Mouse (Mus musculus) lung, embryonic 15.5 days (tissue): ENCODE measurements around the gene Nos1ap. TPM values are rescaled to one million over a fixed set of nuclear protein-coding genes. Genes with fewer than 3 reads are reported as not detected.

Experiments
- ATAC-seq: fragments of 200-750 bp; cut with Nextera tagmentation; 2 replicates; pipeline ENCODE4 v1.8.0; 2017; ENCODE audit warnings: moderate number of reproducible peaks, borderline replicate concordance; ENCODE audit not compliant: low FRiP score, low TSS enrichment; ENCODE audit errors: extremely low read depth
- H3K27ac ChIP-seq: fragments of 300-500 bp; sonication (generic); 2 replicates; pipeline ENCODE4 v1.5.1; 2015; ENCODE audit warnings: moderate library complexity, mild to moderate bottlenecking, inconsistent platforms
- H3K27me3 ChIP-seq: fragments of 300-500 bp; sonication (generic); 2 replicates; pipeline ENCODE4 v1.6.1; 2015; ENCODE audit warnings: inconsistent platforms
- H3K36me3 ChIP-seq: fragments of 300-500 bp; sonication (generic); 2 replicates; pipeline ENCODE4 v1.6.1; 2015; ENCODE audit warnings: inconsistent platforms
- H3K4me1 ChIP-seq: fragments of 300-500 bp; sonication (generic); 2 replicates; pipeline ENCODE4 v1.6.1; 2015; ENCODE audit warnings: inconsistent platforms
- H3K4me2 ChIP-seq: fragments of 300-500 bp; sonication (generic); 2 replicates; pipeline ENCODE4 v1.6.1; 2015; ENCODE audit warnings: inconsistent platforms, mild to moderate bottlenecking, moderate library complexity
- H3K4me3 ChIP-seq: fragments of 300-500 bp; sonication (generic); 2 replicates; pipeline ENCODE4 v1.5.1; 2015; ENCODE audit warnings: mild to moderate bottlenecking, inconsistent platforms
- H3K9ac ChIP-seq: fragments of 300-500 bp; sonication (generic); 2 replicates; pipeline ENCODE4 v1.6.1; 2015; ENCODE audit warnings: inconsistent platforms
- H3K9me3 ChIP-seq: fragments of 300-500 bp; sonication (generic); 2 replicates; pipeline ENCODE4 v1.6.1; 2016; ENCODE audit warnings: inconsistent platforms
- WGBS: fragments of 180-500 bp; shearing (Covaris S2); methylation state at CpG from one replicate; pipeline ENCODE4 v1.1.7; 2015; 5-methylcytosine and 5-hydroxymethylcytosine counted together
- polyA plus RNA-seq: library from polyadenylated mRNA; unstranded; fragments of >200 nt; fragmentation: Nextera tagmentation; extraction: Ambion mirVana; gene quantifications from 2 replicates; pipeline ENCODE4 v1.2.1, GENCODE M21; 2015

Gene Nos1ap
- polyA plus RNA-seq, 1 experiment from 2014 or later: 10.6 TPM

- WGBS: 49% methylated on average over 3 of the region's 3 CpGs
- Histone ChIP-seq H3K27ac (no peak overlapping the region), H3K4me3 (no peak overlapping the region), H3K4me2 (no peak overlapping the region), H3K36me3 (no peaks in the 10 kb centered on the region), H3K27me3 (no peaks in the 10 kb centered on the region), H3K9me3 (no peaks in the 10 kb centered on the region), H3K9ac (no peak overlapping the region), H3K4me1 (peaks cover 10% of the 10 kb centered on the region)
- ATAC-seq: no peak
Observed at GRCm38 (mm10) chr1:170510595-170511240, 78.9 kb downstream of the Nos1ap start.

GRCm38 (mm10) chr1:170506309-170506708 lies 83.4 kb downstream of the Nos1ap start:
- 53% methylated on average over 6 of the region's 6 CpGs for WGBS
- no peaks in the 10 kb centered on the region for H3K36me3 ChIP-seq
- H3K27ac ChIP-seq: no peak overlapping the region
- H3K9ac ChIP-seq: no peak overlapping the region
- peaks cover 40% of the 10 kb centered on the region for H3K4me1 ChIP-seq
- H3K4me3 ChIP-seq: no peak overlapping the region
- ATAC-seq: no peak
- H3K9me3 ChIP-seq: no peaks in the 10 kb centered on the region
- no peaks in the 10 kb centered on the region for H3K27me3 ChIP-seq
- no peak overlapping the region for H3K4me2 ChIP-seq

- no peaks in the 10 kb centered on the region for H3K27me3 ChIP-seq
- 59% methylated on average over 3 of the region's 3 CpGs for WGBS
- H3K4me2 ChIP-seq: no peak overlapping the region
- peaks cover 43% of the 10 kb centered on the region for H3K4me1 ChIP-seq
- no peak overlapping the region for H3K27ac ChIP-seq
- H3K9ac ChIP-seq: no peak overlapping the region
- no peaks in the 10 kb centered on the region for H3K9me3 ChIP-seq
- ATAC-seq: no peak
- no peak overlapping the region for H3K4me3 ChIP-seq
- no peaks in the 10 kb centered on the region for H3K36me3 ChIP-seq
Observed at GRCm38 (mm10) chr1:170505107-170505506, 84.6 kb downstream of the Nos1ap start.

GRCm38 (mm10) chr1:170504378-170504777 lies 85.3 kb downstream of the Nos1ap start:
- no peak overlapping the region for H3K9ac ChIP-seq
- no peak for ATAC-seq
- no peak overlapping the region for H3K4me3 ChIP-seq
- H3K27ac ChIP-seq: no peak overlapping the region
- H3K27me3 ChIP-seq: no peaks in the 10 kb centered on the region
- no peak overlapping the region for H3K4me2 ChIP-seq
- peaks cover 48% of the 10 kb centered on the region for H3K4me1 ChIP-seq
- 55% methylated on average over 4 of the region's 4 CpGs for WGBS
- no peaks in the 10 kb centered on the region for H3K9me3 ChIP-seq
- no peaks in the 10 kb centered on the region for H3K36me3 ChIP-seq

GRCm38 (mm10) chr1:170503277-170503739 lies 86.4 kb downstream of the Nos1ap start:
- Histone ChIP-seq H3K4me3 (no peak overlapping the region), H3K9ac (no peak overlapping the region), H3K27me3 (no peaks in the 10 kb centered on the region), H3K27ac (no peak overlapping the region), H3K4me1 (peaks cover 48% of the 10 kb centered on the region), H3K9me3 (no peaks in the 10 kb centered on the region), H3K4me2 (no peak overlapping the region), H3K36me3 (no peaks in the 10 kb centered on the region)
- WGBS: 44% methylated on average over 4 of the region's 4 CpGs
- ATAC-seq: no peak

- Histone ChIP-seq H3K4me3 (no peak overlapping the region), H3K9ac (no peak overlapping the region), H3K27ac (no peak overlapping the region), H3K27me3 (no peaks in the 10 kb centered on the region), H3K9me3 (no peaks in the 10 kb centered on the region), H3K36me3 (no peaks in the 10 kb centered on the region), H3K4me1 (peaks cover 48% of the 10 kb centered on the region), H3K4me2 (no peak overlapping the region)
- WGBS: 25% methylated on average over 11 of the region's 11 CpGs
- no peak; the same call in 1 of the 2 replicates for ATAC-seq
Observed at GRCm38 (mm10) chr1:170502491-170503276, 87.0 kb downstream of the Nos1ap start.

- no peak overlapping the region for H3K4me3 ChIP-seq
- H3K36me3 ChIP-seq: no peaks in the 10 kb centered on the region
- no peak overlapping the region for H3K9ac ChIP-seq
- ATAC-seq: no peak
- WGBS: 87% methylated on average over 1 of the region's 1 CpGs
- no peak overlapping the region for H3K27ac ChIP-seq
- H3K4me1 ChIP-seq: peaks cover 48% of the 10 kb centered on the region
- H3K9me3 ChIP-seq: no peaks in the 10 kb centered on the region
- no peak overlapping the region for H3K4me2 ChIP-seq
- H3K27me3 ChIP-seq: no peaks in the 10 kb centered on the region
Observed at GRCm38 (mm10) chr1:170501970-170502369, 87.7 kb downstream of the Nos1ap start.

GRCm38 (mm10) chr1:170501556-170501955 lies 88.1 kb downstream of the Nos1ap start:
- Histone ChIP-seq H3K9ac (no peak overlapping the region), H3K36me3 (no peaks in the 10 kb centered on the region), H3K4me3 (no peak overlapping the region), H3K9me3 (no peaks in the 10 kb centered on the region), H3K4me1 (peaks cover 46% of the 10 kb centered on the region), H3K4me2 (no peak overlapping the region), H3K27me3 (no peaks in the 10 kb centered on the region), H3K27ac (no peak overlapping the region)
- WGBS: 84% methylated on average over 7 of the region's 7 CpGs
- ATAC-seq: no peak

- Histone ChIP-seq H3K9me3 (no peaks in the 10 kb centered on the region), H3K4me2 (no peak overlapping the region), H3K27me3 (no peaks in the 10 kb centered on the region), H3K36me3 (no peaks in the 10 kb centered on the region), H3K27ac (no peak overlapping the region), H3K4me1 (peaks cover 38% of the 10 kb centered on the region), H3K4me3 (no peak overlapping the region), H3K9ac (no peak overlapping the region)
- peak; percentile 83; the same call in 1 of the 2 replicates for ATAC-seq
- WGBS: 41% methylated on average over 6 of the region's 6 CpGs
Observed at GRCm38 (mm10) chr1:170499891-170500290, 89.8 kb downstream of the Nos1ap start.

- H3K4me3 ChIP-seq: no peak overlapping the region
- H3K9me3 ChIP-seq: no peaks in the 10 kb centered on the region
- H3K9ac ChIP-seq: no peak overlapping the region
- no peaks in the 10 kb centered on the region for H3K27me3 ChIP-seq
- H3K36me3 ChIP-seq: no peaks in the 10 kb centered on the region
- peaks cover 33% of the 10 kb centered on the region for H3K4me1 ChIP-seq
- H3K4me2 ChIP-seq: no peak overlapping the region
- 0 out of 2 replicates have a peak, but pooled peaks have one; percentile 4 for ATAC-seq
- WGBS: 36% methylated on average over 4 of the region's 4 CpGs
- H3K27ac ChIP-seq: no peak overlapping the region
Observed at GRCm38 (mm10) chr1:170499466-170499865, 90.2 kb downstream of the Nos1ap start.

- no peak for ATAC-seq
- no peak overlapping the region for H3K4me3 ChIP-seq
- H3K4me2 ChIP-seq: no peak overlapping the region
- no peak overlapping the region for H3K27ac ChIP-seq
- H3K9me3 ChIP-seq: no peaks in the 10 kb centered on the region
- no peak overlapping the region for H3K9ac ChIP-seq
- WGBS: 55% methylated on average over 4 of the region's 4 CpGs
- no peaks in the 10 kb centered on the region for H3K36me3 ChIP-seq
- no peaks in the 10 kb centered on the region for H3K27me3 ChIP-seq
- peaks cover 27% of the 10 kb centered on the region; the same call in 1 of the 2 replicates for H3K4me1 ChIP-seq
Observed at GRCm38 (mm10) chr1:170498645-170499044, 91.0 kb downstream of the Nos1ap start.

GRCm38 (mm10) chr1:170496221-170496620 lies 93.4 kb downstream of the Nos1ap start:
- Histone ChIP-seq H3K4me2 (no peak overlapping the region), H3K27ac (no peak overlapping the region), H3K9ac (no peak overlapping the region), H3K4me1 (0 out of 2 replicates have a peak, but pooled peaks cover 14% of the 10 kb centered on the region), H3K36me3 (no peaks in the 10 kb centered on the region), H3K27me3 (no peaks in the 10 kb centered on the region), H3K4me3 (no peak overlapping the region), H3K9me3 (no peaks in the 10 kb centered on the region)
- ATAC-seq: no peak
- 62% methylated on average over 8 of the region's 8 CpGs for WGBS
